Mouse (Mus musculus): ENCODE data around the gene Olfr287. TPM values are rescaled to one million over a fixed set of nuclear protein-coding genes. Genes with fewer than 3 reads are reported as not detected.

Gene Olfr287
- total RNA-seq, 2 experiments from 2014 or later = not detected

- peak; percentile 41 for DNase-seq
Measured at GRCm38 (mm10) chr15:98167645-98168621, 52.9 kb downstream of the Olfr287 start.

- no peak for DNase-seq
Measured at GRCm38 (mm10) chr15:98166963-98167644, 53.8 kb downstream of the Olfr287 start, which contains the start of gene Ccdc184. Gene Ccdc184, plus strand, starts transcription at chr15:98167158.

- DNase-seq = no peak
Measured at GRCm38 (mm10) chr15:98165525-98165924, 55.3 kb downstream of the Olfr287 start, which contains the start of gene Asb8. Gene Asb8, minus strand, starts transcription at chr15:98165625.

GRCm38 (mm10) chr15:98162561-98162960, 58.3 kb downstream of the Olfr287 start:
- no peak for DNase-seq

GRCm38 (mm10) chr15:98161026-98161805, 59.6 kb downstream of the Olfr287 start:
- no peak for DNase-seq

GRCm38 (mm10) chr15:98157253-98157652, 63.6 kb downstream of the Olfr287 start:
- DNase-seq = no peak

Other genes starting within 250 kb of the Olfr287 start
- 10 to 100 TPM; 33.3 to 33.7 TPM for gene Col2a1, start 216.4 kb downstream of the Olfr287 start, total RNA-seq (2021)
- gene Pfkm, start 128.5 kb downstream of the Olfr287 start, total RNA-seq (2021) = 1,000 to 10,000 TPM; 1,073 to 1,245 TPM
- gene Senp1, start 127.3 kb downstream of the Olfr287 start, total RNA-seq (2021) = 10 to 100 TPM in 1 of 2 experiments, 1 to 10 TPM in 1; 9.6 to 13.3 TPM
- gene Asb8, start 55.4 kb downstream of the Olfr287 start, total RNA-seq (2021) = 100 to 1,000 TPM; 137 to 157 TPM
- gene Ccdc184, start 53.9 kb downstream of the Olfr287 start, total RNA-seq (2021) = not detected
- gene Olfr288, start 25.5 kb downstream of the Olfr287 start, total RNA-seq (2021) = not detected
- gene Gm44579, start 79 bp downstream of the Olfr287 start, total RNA-seq (2021) = not detected
- gene Olfr286, start 13.4 kb upstream of the Olfr287 start, total RNA-seq (2021) = not detected
- not detected for gene H1fnt, start 36.2 kb upstream of the Olfr287 start, total RNA-seq (2021)
- gene Zfp641, start 75.1 kb upstream of the Olfr287 start, total RNA-seq (2021) = 10 to 100 TPM; 13.7 to 14.1 TPM
- not detected for gene Olfr285, start 96.3 kb upstream of the Olfr287 start, total RNA-seq (2021)
- not detected for gene Olfr284, start 119.9 kb upstream of the Olfr287 start, total RNA-seq (2021)
- gene Olfr283, start 159.9 kb upstream of the Olfr287 start, total RNA-seq (2021) = not detected
- gene Olfr282, start 210.2 kb upstream of the Olfr287 start, total RNA-seq (2021) = not detected
- gene Olfr281, start 231.5 kb upstream of the Olfr287 start, total RNA-seq (2021) = not detected
- gene OR5BS1P, start 248.8 kb upstream of the Olfr287 start, total RNA-seq (2021) = not detected